Comparison of ENCODE assay signal across 8 mouse cellular contexts in the genomic region with DNA sequence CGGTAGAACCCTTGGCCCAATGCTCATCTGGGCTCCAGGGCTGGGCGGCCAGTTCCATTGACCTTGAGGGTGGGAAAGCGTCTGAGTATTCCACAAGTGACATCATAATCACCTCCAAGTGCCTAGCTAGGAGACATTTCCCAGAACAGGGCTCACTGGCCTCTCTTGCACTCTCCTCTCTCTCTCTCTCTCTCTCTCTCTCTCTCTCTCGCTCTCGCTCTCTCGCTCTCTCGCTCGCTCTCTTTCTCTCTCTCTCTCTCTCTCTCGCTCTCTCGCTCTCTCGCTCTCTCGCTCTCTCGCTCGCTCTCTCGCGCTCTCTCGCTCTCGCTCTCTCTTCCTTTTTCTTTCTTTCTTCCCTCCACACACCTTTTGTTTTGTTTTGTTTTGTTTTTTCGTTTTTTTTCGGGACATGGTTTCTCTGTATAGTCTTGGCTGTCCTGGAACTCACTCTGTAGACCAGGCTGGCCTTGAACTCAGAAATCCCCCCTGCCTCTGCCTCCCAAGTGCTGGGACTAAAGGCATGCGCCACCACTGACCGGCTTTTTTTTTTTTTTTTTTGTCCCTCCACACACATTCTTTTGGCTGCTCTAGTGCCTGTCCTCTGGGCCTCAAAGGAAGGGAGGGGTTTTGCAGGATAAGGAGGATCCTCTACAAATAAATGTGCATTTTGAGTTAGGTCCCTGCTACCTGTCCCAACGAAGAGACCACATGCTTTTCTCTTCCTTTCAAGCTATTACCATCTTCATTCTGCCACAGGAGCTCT. TPM values are rescaled to one million over a fixed set of nuclear protein-coding genes. Genes with fewer than 3 reads are reported as not detected.
A peak's percentile ranks its signal among the peaks of the same experiment; 100 is the strongest.
DNase-seq lines count a peak whose midpoint lies in the region; ATAC-seq and TF ChIP-seq lines count a peak whose summit lies in the region.

No protein-coding gene starts in this region.

- H3K4me1 ChIP-seq in kidney, adult 2 months (ENCODE audit: control insufficient read depth, insufficient read depth, low read length): peaks cover 9% of the 10 kb centered on the region
- H3K4me1 ChIP-seq in hindbrain, embryonic 12.5 days: peaks cover 12% of the 10 kb centered on the region
- H3K4me1 ChIP-seq in midbrain, embryonic 11.5 days (ENCODE audit: control insufficient read depth, insufficient read depth, low read length): peaks cover 5% of the 10 kb centered on the region; the same call in 1 of the 2 replicates

- H3K9me3 ChIP-seq in hindbrain, embryonic 12.5 days (replicated peaks): no peaks in the 10 kb centered on the region
- H3K9me3 ChIP-seq in midbrain, embryonic 11.5 days (ENCODE audit: control insufficient read depth, low read length): no peaks in the 10 kb centered on the region

- no peaks in the 10 kb centered on the region for H3K27me3 ChIP-seq in kidney, adult 2 months (replicated peaks; ENCODE audit: control insufficient read depth, insufficient read depth, low read length)
- no peaks in the 10 kb centered on the region for H3K27me3 ChIP-seq in hindbrain, embryonic 12.5 days
- no peaks in the 10 kb centered on the region for H3K27me3 ChIP-seq in midbrain, embryonic 11.5 days (ENCODE audit: control insufficient read depth, insufficient read depth, low read length)

- WGBS in kidney, adult 2 months: 64% methylated on average over 23 of the region's 23 CpGs
- 59% methylated on average over 23 of the region's 23 CpGs for WGBS in hindbrain, embryonic 12.5 days
- WGBS in midbrain, embryonic 11.5 days: 60% methylated on average over 23 of the region's 23 CpGs

- TF ChIP-seq CTCF in kidney, adult 2 months (conservative IDR thresholded peaks at IDR 0.05; ENCODE audit: insufficient read depth, insufficient read length, low read depth, low read length): no peak

- peak overlapping the region; percentile 51 for H3K4me2 ChIP-seq in hindbrain, embryonic 12.5 days (replicated peaks)
- H3K4me2 ChIP-seq in midbrain, embryonic 11.5 days: peak overlapping the region; percentile 48

- H3K4me3 ChIP-seq in kidney, adult 2 months (ENCODE audit: insufficient read depth, low read depth, low read length): peak overlapping the region; percentile 72; the same call in 1 of the 2 replicates
- peak overlapping the region; percentile 34 for H3K4me3 ChIP-seq in hindbrain, embryonic 12.5 days
- peak overlapping the region; percentile 32 for H3K4me3 ChIP-seq in midbrain, embryonic 11.5 days (ENCODE audit: low read depth, low read length)

- DNase-seq in kidney, adult 2 months: no peak
- DNase-seq in kidney, adult 9 months: no peak
- peak; percentile 35 for DNase-seq in ZHBTc4 (ENCODE audit: low read depth, low spot score)
- DNase-seq in midbrain, embryonic 11.5 days (ENCODE audit: low spot score, missing footprints): no peak
- DNase-seq in T-cell, adult 2 months (ENCODE audit: low spot score): no peak
- DNase-seq in adrenal gland, adult 18-20 months (ENCODE audit: low spot score in 2 of 2): no peak
- no peak for DNase-seq in retina, embryonic 14.5 days (ENCODE audit: low spot score)

- TF ChIP-seq POLR2A in kidney, adult 2 months (IDR thresholded peaks at IDR 0.05; ENCODE audit: low read depth, low read length): no peak

- H3K9ac ChIP-seq in hindbrain, embryonic 12.5 days: 0 out of 2 replicates have a peak overlapping the region, but pooled peaks have one; percentile 41
- 0 out of 2 replicates have a peak overlapping the region, but pooled peaks have one; percentile 44 for H3K9ac ChIP-seq in midbrain, embryonic 11.5 days (ENCODE audit: low read length)

- no peak for ATAC-seq in hindbrain, embryonic 12.5 days (ENCODE audit: low FRiP score)
- ATAC-seq in midbrain, embryonic 11.5 days (ENCODE audit: low FRiP score): no peak

- H3K27ac ChIP-seq in kidney, adult 2 months (ENCODE audit: insufficient read depth, low read depth, low read length): no peak overlapping the region; the same call in 1 of the 2 replicates
- H3K27ac ChIP-seq in hindbrain, embryonic 12.5 days: no peak overlapping the region
- H3K27ac ChIP-seq in midbrain, embryonic 11.5 days (ENCODE audit: low read depth, low read length): no peak overlapping the region

- no peaks in the 10 kb centered on the region for H3K36me3 ChIP-seq in kidney, adult 2 months (ENCODE audit: control insufficient read depth, insufficient read depth, low read length)
- H3K36me3 ChIP-seq in hindbrain, embryonic 12.5 days: peaks cover 29% of the 10 kb centered on the region
- peaks cover 9% of the 10 kb centered on the region for H3K36me3 ChIP-seq in midbrain, embryonic 11.5 days (ENCODE audit: control insufficient read depth, insufficient read depth, low read length)

RNA-seq across cellular contexts. Expression of gene Proca1, which starts 2.1 kb away (rescaled TPM):
- 1.2 and 1.8 TPM in 2 replicates for polyA plus RNA-seq in kidney, adult 2 months (2012; rRNA removed)
- polyA plus RNA-seq in hindbrain, embryonic 12.5 days (2016; fragmentation: Nextera tagmentation; extraction: Ambion mirVana): 2.8 and 3.0 TPM in 2 replicates
- 0.99 and 1.0 TPM in 2 replicates for polyA plus RNA-seq in midbrain, embryonic 11.5 days (2014; fragmentation: Nextera tagmentation; extraction: Ambion mirVana)
- total RNA-seq in adrenal gland, adult 18-20 months (2021): 10 to 100 TPM; 14.6 to 22.9 TPM

RNA-seq across cellular contexts. Expression of gene Rab34, which starts 7.1 kb away (rescaled TPM):
- 78.1 and 92.4 TPM in 2 replicates for polyA plus RNA-seq in kidney, adult 2 months (2012; rRNA removed)
- polyA plus RNA-seq in hindbrain, embryonic 12.5 days (2016; fragmentation: Nextera tagmentation; extraction: Ambion mirVana): 75.2 and 81.0 TPM in 2 replicates
- 54.7 and 55.1 TPM in 2 replicates for polyA plus RNA-seq in midbrain, embryonic 11.5 days (2014; fragmentation: Nextera tagmentation; extraction: Ambion mirVana)
- total RNA-seq in adrenal gland, adult 18-20 months (2021): 10 to 100 TPM; 69.9 to 71.9 TPM

RNA-seq across cellular contexts. Expression of gene Rpl23a, which starts 11.9 kb away (rescaled TPM):
- 153 and 278 TPM in 2 replicates for polyA plus RNA-seq in kidney, adult 2 months (2012; rRNA removed)
- polyA plus RNA-seq in hindbrain, embryonic 12.5 days (2016; fragmentation: Nextera tagmentation; extraction: Ambion mirVana): 894 and 983 TPM in 2 replicates
- 1,223 and 1,245 TPM in 2 replicates for polyA plus RNA-seq in midbrain, embryonic 11.5 days (2014; fragmentation: Nextera tagmentation; extraction: Ambion mirVana)
- total RNA-seq in adrenal gland, adult 18-20 months (2021): 1,000 to 10,000 TPM; 1,582 to 1,912 TPM

RNA-seq across cellular contexts. Expression of gene Tlcd1, which starts 18.8 kb away (rescaled TPM):
- 78.2 and 144 TPM in 2 replicates for polyA plus RNA-seq in kidney, adult 2 months (2012; rRNA removed)
- 9.4 and 10.2 TPM in 2 replicates for polyA plus RNA-seq in hindbrain, embryonic 12.5 days (2016; fragmentation: Nextera tagmentation; extraction: Ambion mirVana)
- polyA plus RNA-seq in midbrain, embryonic 11.5 days (2014; fragmentation: Nextera tagmentation; extraction: Ambion mirVana): 7.9 and 8.5 TPM in 2 replicates
- total RNA-seq in adrenal gland, adult 18-20 months (2021): 10 to 100 TPM; 54.7 to 76.5 TPM

RNA-seq across cellular contexts. Expression of gene Nek8, which starts 18.8 kb away (rescaled TPM):
- polyA plus RNA-seq in kidney, adult 2 months (2012; rRNA removed): 18.3 and 24.6 TPM in 2 replicates
- polyA plus RNA-seq in hindbrain, embryonic 12.5 days (2016; fragmentation: Nextera tagmentation; extraction: Ambion mirVana): 10.7 and 12.9 TPM in 2 replicates
- 6.4 and 7.1 TPM in 2 replicates for polyA plus RNA-seq in midbrain, embryonic 11.5 days (2014; fragmentation: Nextera tagmentation; extraction: Ambion mirVana)
- total RNA-seq in adrenal gland, adult 18-20 months (2021): 10 to 100 TPM in 1 of 2 experiments, 1 to 10 TPM in 1; 9.8 to 12.8 TPM
